Mouse (Mus musculus): ENCODE measurements at regions not wholly inside any gene's neighbourhood (a gene's known extent, or its start where the extent isn't known, plus 50 kb on each side); places are given as distances from the start of the nearest gene placed in this dataset.

- DNase-seq (ENCODE audit: low read depth, low spot score) = no peak
These were observed 181.1 kb upstream of the Topaz1 start for GRCm38 (mm10) chr9:122566060-122566459.

GRCm38 (mm10) chr9:122568691-122569441, 178.3 kb upstream of the Topaz1 start:
- no peak for DNase-seq (ENCODE audit: low read depth, low spot score)

GRCm38 (mm10) chr9:122569511-122570455, 177.4 kb upstream of the Topaz1 start:
- DNase-seq (ENCODE audit: low read depth, low spot score) = no peak

- no peak for DNase-seq (ENCODE audit: low read depth, low spot score)
These were observed 176.1 kb upstream of the Topaz1 start for GRCm38 (mm10) chr9:122571001-122571400.

- no peak for DNase-seq (ENCODE audit: low read depth, low spot score)
These were observed 175.6 kb upstream of the Topaz1 start for GRCm38 (mm10) chr9:122571402-122572059.

- DNase-seq (ENCODE audit: low read depth, low spot score) = no peak
These were observed 174.9 kb upstream of the Topaz1 start for GRCm38 (mm10) chr9:122572060-122572835.

- DNase-seq (ENCODE audit: low read depth, low spot score) = no peak
These were observed 174.3 kb upstream of the Topaz1 start for GRCm38 (mm10) chr9:122572836-122573267.

GRCm38 (mm10) chr9:122585228-122585627, 161.9 kb upstream of the Topaz1 start:
- DNase-seq (ENCODE audit: low read depth, low spot score) = no peak

GRCm38 (mm10) chr9:122586421-122586820, 160.7 kb upstream of the Topaz1 start:
- no peak for DNase-seq (ENCODE audit: low read depth, low spot score)

GRCm38 (mm10) chr9:122586986-122587385, 160.2 kb upstream of the Topaz1 start:
- no peak for DNase-seq (ENCODE audit: low read depth, low spot score)

- no peak for DNase-seq (ENCODE audit: low read depth, low spot score)
These were observed 158.9 kb upstream of the Topaz1 start for GRCm38 (mm10) chr9:122588246-122588645.

- DNase-seq (ENCODE audit: low read depth, low spot score) = no peak
These were observed 154.1 kb upstream of the Topaz1 start for GRCm38 (mm10) chr9:122592820-122593615.

GRCm38 (mm10) chr9:122595120-122595943, 151.8 kb upstream of the Topaz1 start:
- DNase-seq (ENCODE audit: low read depth, low spot score) = no peak

GRCm38 (mm10) chr9:122603106-122603505, 144.0 kb upstream of the Topaz1 start:
- DNase-seq (ENCODE audit: low read depth, low spot score) = no peak

- DNase-seq (ENCODE audit: low read depth, low spot score) = no peak
These were observed 137.5 kb upstream of the Topaz1 start for GRCm38 (mm10) chr9:122609616-122610015.

- no peak for DNase-seq (ENCODE audit: low read depth, low spot score)
These were observed 136.2 kb upstream of the Topaz1 start for GRCm38 (mm10) chr9:122610918-122611317.

- no peak for DNase-seq (ENCODE audit: low read depth, low spot score)
These were observed 132.4 kb upstream of the Topaz1 start for GRCm38 (mm10) chr9:122614579-122615252.

GRCm38 (mm10) chr9:122615351-122615750, 131.8 kb upstream of the Topaz1 start:
- DNase-seq (ENCODE audit: low read depth, low spot score) = peak; percentile 26

GRCm38 (mm10) chr9:122617793-122618192, 129.4 kb upstream of the Topaz1 start:
- no peak for DNase-seq (ENCODE audit: low read depth, low spot score)

All from embryo, embryonic 11.5 days (tissue).